In the genomic region with DNA sequence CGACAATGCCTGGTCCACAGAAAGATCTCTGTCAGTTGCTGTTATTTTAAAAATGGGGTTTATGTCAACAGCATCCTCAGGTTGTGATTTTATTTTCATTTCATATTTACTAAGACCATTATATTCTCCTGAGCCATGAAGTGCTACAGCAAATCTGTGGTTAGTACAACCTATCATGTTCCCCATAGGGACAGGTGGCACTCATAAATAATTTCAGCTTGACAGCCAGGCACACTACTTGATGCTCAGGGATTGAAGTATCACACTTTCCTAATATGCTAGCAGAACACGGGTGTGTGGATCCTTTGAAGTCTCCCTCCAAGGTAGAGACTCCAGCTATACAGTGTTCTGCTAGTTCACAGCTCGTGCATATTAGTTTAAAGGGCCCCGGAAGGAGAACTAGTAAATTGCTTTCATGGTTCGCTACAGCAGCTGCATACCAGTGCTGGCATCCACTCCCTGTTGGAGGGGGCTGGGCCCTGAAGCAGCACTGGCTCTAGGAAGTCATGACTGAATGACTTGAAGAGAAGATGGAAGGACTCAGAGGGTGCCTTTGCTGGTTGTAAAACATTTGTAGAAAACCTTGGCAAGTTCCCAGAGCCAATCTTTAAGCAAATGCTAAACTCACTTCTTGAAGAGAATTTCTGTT, we compare ENCODE assay signal across 11 mouse cellular contexts.
DNase-seq lines count a peak whose midpoint lies in the region; ATAC-seq and TF ChIP-seq lines count a peak whose summit lies in the region.
"Had no signal": no experiment of that assay in that cellular context is flagged by ENCODE, and none has a peak within 500 bp of the region (broad histone marks: within the 10 kb centered on the region; RNA-seq: fewer than 3 reads in every experiment).

No protein-coding gene starts in this region.

- H3K4me3 ChIP-seq in heart, embryonic 12.5 days, result no peak overlapping the region
- H3K4me3 ChIP-seq in lung, postnatal 0 days (ENCODE audit: low read depth, low read length), result no peak overlapping the region
- H3K4me3 ChIP-seq in stomach, postnatal 0 days (ENCODE audit: low read depth, low read length), result no peak overlapping the region
- H3K4me3 ChIP-seq: forebrain, embryonic 10.5 days; liver, embryonic 13.5 days had no signal

- H3K27me3 ChIP-seq in heart, embryonic 12.5 days (replicated peaks), result no peaks in the 10 kb centered on the region
- H3K27me3 ChIP-seq in lung, postnatal 0 days (replicated peaks; ENCODE audit: insufficient read depth, low read length), result no peaks in the 10 kb centered on the region
- H3K27me3 ChIP-seq in stomach, postnatal 0 days (ENCODE audit: control insufficient read depth, insufficient read depth, low read length), result no peaks in the 10 kb centered on the region
- H3K27me3 ChIP-seq: liver, embryonic 13.5 days had no signal

- H3K27ac ChIP-seq in heart, embryonic 12.5 days (ENCODE audit: poor library complexity, severe bottlenecking), result no peak overlapping the region
- H3K27ac ChIP-seq in lung, postnatal 0 days (ENCODE audit: low read length), result no peak overlapping the region
- H3K27ac ChIP-seq in stomach, postnatal 0 days (replicated peaks), result no peak overlapping the region
- H3K27ac ChIP-seq: forebrain, embryonic 10.5 days; liver, embryonic 13.5 days had no signal

- no peak overlapping the region for H3K4me2 ChIP-seq in heart, embryonic 12.5 days
- H3K4me2 ChIP-seq in lung, postnatal 0 days (replicated peaks; ENCODE audit: low read depth, low read length), result no peak overlapping the region
- no peak overlapping the region for H3K4me2 ChIP-seq in stomach, postnatal 0 days (replicated peaks; ENCODE audit: low read depth)
- H3K4me2 ChIP-seq: liver, embryonic 13.5 days had no signal

- DNase-seq in heart, postnatal 10 days, result peak; percentile 13 to 31
- peak; percentile 24 for DNase-seq in brain, embryonic 14.5 days (ENCODE audit: low read depth)
- DNase-seq in kidney, adult 9 months, result peak; percentile 61
- DNase-seq in lung, postnatal 0 days (ENCODE audit: low spot score), result peak; percentile 10
- DNase-seq in thymus, postnatal 36 days, result no peak
- no peak for DNase-seq in layer of hippocampus, adult 18-20 months (ENCODE audit: low spot score in 2 of 2)
- DNase-seq in stomach, postnatal 0 days (ENCODE audit: low spot score), result no peak
- DNase-seq: layer of hippocampus, postnatal 36 days; liver, embryonic 13.5 days had no signal

- peaks cover 13% of the 10 kb centered on the region; the same call in 1 of the 2 replicates for H3K36me3 ChIP-seq in heart, embryonic 12.5 days
- H3K36me3 ChIP-seq in lung, postnatal 0 days (ENCODE audit: insufficient read depth, low read length), result no peaks in the 10 kb centered on the region
- no peaks in the 10 kb centered on the region for H3K36me3 ChIP-seq in stomach, postnatal 0 days (ENCODE audit: control insufficient read depth, insufficient read depth, low read length)
- H3K36me3 ChIP-seq: forebrain, embryonic 10.5 days; liver, embryonic 13.5 days had no signal

- intact Hi-C loops in heart, postnatal 10 days (cut with DNase I), result no loop called here

- no peak overlapping the region for H3K9ac ChIP-seq in heart, embryonic 12.5 days
- H3K9ac ChIP-seq in lung, postnatal 0 days (replicated peaks; ENCODE audit: low read depth), result no peak overlapping the region
- no peak overlapping the region for H3K9ac ChIP-seq in stomach, postnatal 0 days (ENCODE audit: low read length)
- H3K9ac ChIP-seq: liver, embryonic 13.5 days had no signal

- TF ChIP-seq POLR2A in brain, embryonic 14.5 days (IDR thresholded peaks at IDR 0.05; ENCODE audit: borderline replicate concordance, extremely low read depth, insufficient read depth, insufficient read length, poor library complexity, severe bottlenecking), result no peak

- no peak for TF ChIP-seq EP300 in lung, postnatal 0 days (IDR thresholded peaks at IDR 0.05)
- TF ChIP-seq EP300 in stomach, postnatal 0 days (optimal IDR thresholded peaks at IDR 0.05), result no peak

- ATAC-seq in heart, embryonic 12.5 days (ENCODE audit: insufficient number of reproducible peaks, low FRiP score), result no peak
- ATAC-seq in lung, postnatal 0 days, result no peak
- ATAC-seq in stomach, postnatal 0 days (ENCODE audit: low FRiP score, low TSS enrichment), result no peak

- no peaks in the 10 kb centered on the region for H3K4me1 ChIP-seq in heart, embryonic 12.5 days (replicated peaks)
- H3K4me1 ChIP-seq in lung, postnatal 0 days (ENCODE audit: insufficient read depth, low read depth, low read length), result no peaks in the 10 kb centered on the region
- no peaks in the 10 kb centered on the region for H3K4me1 ChIP-seq in stomach, postnatal 0 days (replicated peaks; ENCODE audit: control insufficient read depth, insufficient read depth)
- H3K4me1 ChIP-seq: liver, embryonic 13.5 days had no signal

- 61% methylated on average over 5 of the region's 5 CpGs for WGBS in heart, embryonic 12.5 days
- WGBS in lung, postnatal 0 days, result 53% methylated on average over 5 of the region's 5 CpGs
- WGBS in stomach, postnatal 0 days, result 54% methylated on average over 5 of the region's 5 CpGs

- no peak for TF ChIP-seq CTCF in brain, embryonic 14.5 days (IDR thresholded peaks at IDR 0.05; ENCODE audit: borderline replicate concordance, extremely low read depth, insufficient read depth, insufficient read length)
- TF ChIP-seq CTCF in lung, postnatal 0 days (IDR thresholded peaks at IDR 0.05), result no peak
- TF ChIP-seq CTCF in stomach, postnatal 0 days (IDR thresholded peaks at IDR 0.05; ENCODE audit: low read depth), result no peak

- no peaks in the 10 kb centered on the region for H3K9me3 ChIP-seq in heart, embryonic 12.5 days (replicated peaks)
- H3K9me3 ChIP-seq in lung, postnatal 0 days (ENCODE audit: low read length), result no peaks in the 10 kb centered on the region
- H3K9me3 ChIP-seq in stomach, postnatal 0 days (ENCODE audit: control insufficient read depth, low read length), result no peaks in the 10 kb centered on the region
- H3K9me3 ChIP-seq: forebrain, embryonic 10.5 days; liver, embryonic 13.5 days had no signal

Comparison
In these comparisons a context has a peak if more than half of its experiments do, and no peak if none do; other contexts are left out.
1. DNase-seq: peak in heart, postnatal 10 days (2 of 2), brain, embryonic 14.5 days (single experiment), kidney, adult 9 months (single experiment) and lung, postnatal 0 days (single experiment); none in thymus, postnatal 36 days (0 of 2), layer of hippocampus, adult 18-20 months (0 of 2) and stomach, postnatal 0 days (single experiment).